Mouse (Mus musculus): ENCODE results near the gene Pld1.

The Pld1 gene

DNA sequence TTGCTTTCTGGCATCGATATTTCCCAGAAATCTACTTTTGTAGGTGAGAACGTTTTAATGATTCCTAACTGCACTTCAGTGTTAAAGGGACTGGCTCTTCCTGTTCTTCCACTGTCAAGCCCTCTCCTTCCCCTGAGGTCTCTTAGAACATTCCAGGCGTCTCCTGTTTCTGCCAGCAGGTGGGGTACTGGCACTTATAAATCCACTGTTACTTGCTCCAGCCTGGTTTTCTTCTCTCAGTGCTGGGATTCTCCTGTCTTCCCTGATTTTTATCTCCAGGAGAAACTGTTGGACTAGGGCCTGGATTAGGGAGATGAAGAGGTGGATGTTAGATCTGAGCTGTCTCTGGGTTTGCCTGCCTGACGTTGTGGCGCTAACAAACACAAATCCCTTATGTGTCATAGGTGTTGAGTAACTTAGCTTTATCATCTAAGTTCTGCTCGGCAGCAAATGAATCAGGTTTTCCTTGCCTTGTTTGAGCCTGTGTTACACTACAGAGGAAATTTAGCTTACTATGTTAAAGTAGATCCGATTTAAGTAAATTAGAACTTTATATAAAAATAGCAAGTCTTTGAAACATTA lies 44.0 kb downstream of the Pld1 start:
- in situ Hi-C loops (cut with MboI; ENCODE audit: low pct_unique_long_range_greater_than_20kb in 1 of 2, low sequenced_read_pairs in 2 of 2, unreplicated experiment in 1 of 2): no loop called here

DNA sequence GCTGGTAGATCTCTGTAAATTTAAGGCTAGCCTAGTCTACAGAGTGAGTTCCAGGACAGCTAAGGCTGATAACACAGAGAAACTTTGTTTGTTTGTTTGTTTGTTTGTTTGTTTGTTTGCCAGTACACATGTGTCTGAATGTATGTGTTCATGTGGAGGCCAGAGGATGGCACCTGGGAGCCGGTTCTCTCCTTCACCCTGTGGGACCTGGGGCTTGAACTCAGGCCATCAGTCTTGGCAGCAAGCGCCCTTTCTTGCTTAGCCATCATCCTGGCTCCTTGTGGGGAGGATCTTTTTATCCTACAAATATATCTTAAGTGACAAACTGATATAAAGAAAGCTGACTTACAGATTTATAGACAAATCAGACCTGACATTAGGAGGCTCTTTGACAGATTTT lies 44.8 kb downstream of the Pld1 start:
- in situ Hi-C loops (cut with MboI; ENCODE audit: low pct_unique_long_range_greater_than_20kb in 1 of 2, low sequenced_read_pairs in 2 of 2, unreplicated experiment in 1 of 2): no loop called here

DNA sequence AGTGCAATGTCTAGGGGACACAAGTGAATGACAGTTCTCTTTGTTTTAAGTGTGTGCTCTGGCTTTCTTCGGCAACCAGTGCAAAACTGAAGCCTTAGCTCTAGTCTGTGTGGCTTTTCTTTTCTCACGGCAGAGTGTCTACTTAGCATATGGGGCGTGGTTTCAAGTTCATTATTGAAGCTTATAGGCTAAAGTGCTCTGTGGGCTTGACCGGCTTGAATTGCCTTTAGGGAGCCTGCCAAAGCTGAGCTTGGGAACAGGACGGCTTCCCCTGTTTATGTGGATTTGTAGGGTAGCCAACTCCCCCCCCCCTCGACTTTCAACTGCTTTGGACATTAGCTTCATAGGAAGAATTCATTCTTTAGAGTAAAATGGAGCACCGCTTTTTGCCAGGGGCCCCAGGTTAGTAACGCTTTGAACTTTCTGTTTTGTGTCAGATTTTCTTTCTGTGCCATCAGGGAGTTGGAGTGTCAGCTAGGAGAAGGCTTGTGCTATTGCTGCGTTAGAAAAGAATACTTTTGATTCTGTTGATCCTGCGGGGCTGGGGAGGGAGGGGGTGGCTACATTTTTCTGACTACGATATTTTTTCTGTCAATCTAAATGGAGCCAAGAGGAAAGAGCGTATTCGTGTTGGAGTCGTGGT lies 45.6 kb downstream of the Pld1 start:
- in situ Hi-C loops (cut with MboI; ENCODE audit: low pct_unique_long_range_greater_than_20kb in 1 of 2, low sequenced_read_pairs in 2 of 2, unreplicated experiment in 1 of 2): no loop called here

DNA sequence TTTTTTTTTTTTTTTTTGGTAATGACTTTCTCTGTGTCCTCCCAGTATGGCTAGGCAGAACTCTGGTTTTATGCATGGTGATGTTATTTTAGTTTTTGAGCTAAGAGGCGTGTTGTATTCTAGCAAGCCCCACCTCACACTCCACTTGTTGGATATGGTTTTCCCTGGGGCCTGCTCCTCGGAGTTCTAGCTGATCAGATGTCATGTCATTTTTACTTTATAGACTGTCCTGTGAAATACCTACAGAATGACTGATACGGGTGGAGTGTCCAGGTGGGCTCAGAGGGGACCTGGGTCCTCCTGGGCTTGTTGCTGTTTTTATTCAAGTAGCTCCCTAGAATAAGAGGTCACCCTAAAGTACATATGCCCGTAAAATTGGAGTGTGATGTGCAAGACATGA lies 46.1 kb downstream of the Pld1 start:
- in situ Hi-C loops (cut with MboI; ENCODE audit: low pct_unique_long_range_greater_than_20kb in 1 of 2, low sequenced_read_pairs in 2 of 2, unreplicated experiment in 1 of 2): no loop called here

DNA sequence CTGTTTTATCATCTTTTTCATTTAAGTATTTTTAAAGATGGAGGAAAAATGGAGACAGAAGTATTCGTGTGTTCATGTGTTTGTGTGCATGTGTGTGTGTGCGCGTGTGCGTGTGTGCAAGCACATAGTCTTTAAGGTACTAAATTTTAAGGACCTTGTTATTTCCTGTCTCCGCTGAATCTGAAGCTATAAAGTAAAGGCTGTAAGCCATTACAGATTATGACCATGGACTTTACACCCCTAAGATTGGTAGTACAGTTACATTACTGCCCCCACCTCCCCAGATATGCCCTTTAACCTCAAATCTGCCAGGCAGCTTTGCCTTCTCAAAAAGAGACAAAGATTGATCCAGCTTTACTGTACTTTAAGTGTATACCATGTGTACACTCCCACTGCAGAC lies 46.8 kb downstream of the Pld1 start:
- in situ Hi-C loops (cut with MboI; ENCODE audit: low pct_unique_long_range_greater_than_20kb in 1 of 2, low sequenced_read_pairs in 2 of 2, unreplicated experiment in 1 of 2): no loop called here

DNA sequence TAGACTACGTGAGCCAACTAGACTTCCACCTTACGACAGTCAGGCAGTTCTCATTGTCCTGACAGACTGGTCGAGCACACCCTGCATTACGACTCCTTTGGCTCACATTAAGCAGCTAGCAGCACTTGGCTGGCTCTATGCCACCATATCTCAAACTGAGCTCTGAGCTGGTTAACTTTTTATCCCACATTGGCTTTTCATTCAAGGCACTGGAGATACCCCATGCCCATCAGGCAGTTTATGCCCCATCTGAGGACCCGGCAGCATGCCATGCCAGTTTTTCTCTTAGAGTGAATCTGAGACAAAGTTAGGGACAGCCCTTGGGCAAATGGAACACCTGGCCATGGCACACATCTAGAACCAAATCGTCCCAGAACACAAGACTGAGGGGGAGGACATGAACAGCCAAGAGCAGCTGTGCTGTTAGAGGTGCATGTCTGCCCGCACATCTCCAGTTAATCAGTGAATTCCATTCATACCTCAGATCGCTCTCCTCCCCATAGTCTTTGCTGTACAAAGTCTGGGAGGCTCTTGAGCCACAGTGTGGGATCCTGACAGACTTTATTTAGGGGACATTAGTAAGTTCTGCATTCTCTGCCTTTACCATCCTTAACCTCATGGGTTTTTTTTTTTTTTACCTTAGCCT lies 49.5 kb downstream of the Pld1 start:
- in situ Hi-C loops (cut with MboI; ENCODE audit: low pct_unique_long_range_greater_than_20kb in 1 of 2, low sequenced_read_pairs in 2 of 2, unreplicated experiment in 1 of 2): no loop called here

DNA sequence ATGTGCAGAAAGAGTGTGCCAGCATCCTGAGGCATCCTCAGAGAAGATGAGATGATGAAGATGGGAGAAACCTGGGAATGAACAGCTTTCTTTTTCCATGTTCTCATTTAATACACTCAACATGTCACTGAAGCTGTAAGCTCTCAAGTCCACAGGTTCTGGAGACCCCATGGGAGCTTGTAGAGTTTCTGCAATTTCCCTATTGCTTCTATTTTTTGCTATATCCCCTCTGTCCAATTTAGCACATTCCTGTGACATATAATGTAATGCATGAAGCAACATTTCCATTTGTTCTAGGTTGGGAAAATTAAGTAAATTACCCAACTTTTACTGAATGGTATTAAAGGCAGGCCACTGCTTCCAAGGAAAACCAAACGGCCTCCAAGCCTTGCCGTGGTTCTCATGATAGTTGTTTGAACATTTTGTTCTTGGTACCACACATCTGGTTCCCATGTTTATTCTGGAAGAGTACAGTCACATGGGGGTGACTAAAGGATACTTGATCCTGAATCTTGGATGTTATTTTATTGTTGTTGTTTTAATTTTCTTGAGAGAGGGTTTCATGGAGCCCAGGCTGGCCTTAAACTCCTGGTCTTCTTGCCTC lies 52.7 kb downstream of the Pld1 start:
- in situ Hi-C loops (cut with MboI; ENCODE audit: low pct_unique_long_range_greater_than_20kb in 1 of 2, low sequenced_read_pairs in 2 of 2, unreplicated experiment in 1 of 2): no loop called here

DNA sequence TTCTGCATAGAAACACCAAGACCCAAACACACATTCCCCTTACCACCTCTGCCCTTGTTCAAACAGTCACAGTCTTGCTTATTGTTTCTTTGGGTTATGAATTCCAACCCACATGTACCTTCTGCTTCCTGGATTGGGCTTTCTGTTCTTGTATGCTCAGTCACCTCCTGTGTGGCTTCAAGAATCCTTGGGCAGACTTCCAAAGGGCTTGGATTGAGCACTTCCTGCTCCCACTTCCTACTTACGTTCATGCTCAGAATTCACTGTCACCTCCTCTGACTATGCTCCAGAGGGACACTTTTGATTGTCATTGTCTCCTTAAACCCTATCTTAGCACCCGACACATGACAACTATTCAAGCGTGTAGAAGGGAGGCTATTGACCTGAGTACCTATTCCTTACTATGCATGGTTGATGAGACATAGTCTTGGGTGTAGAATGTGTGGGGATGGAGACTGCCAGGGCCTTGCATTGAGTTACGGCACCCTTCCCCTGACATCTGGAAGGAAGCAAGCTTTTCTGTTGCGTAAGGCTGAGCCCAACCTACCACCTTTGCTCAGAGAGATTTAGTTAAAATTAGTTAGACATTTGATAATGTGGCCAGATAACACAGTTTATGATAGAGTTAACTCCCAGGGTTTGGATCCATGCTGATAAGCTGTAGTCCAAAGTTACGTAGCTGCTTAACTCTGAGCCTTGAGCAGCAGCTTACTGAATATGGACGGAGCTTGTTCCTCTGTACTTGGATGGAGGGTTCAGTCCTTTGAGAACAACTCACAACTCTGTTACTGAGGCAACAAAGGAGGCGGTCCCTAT lies 55.9 kb downstream of the Pld1 start:
- in situ Hi-C loops (cut with MboI; ENCODE audit: low pct_unique_long_range_greater_than_20kb in 1 of 2, low sequenced_read_pairs in 2 of 2, unreplicated experiment in 1 of 2): no loop called here

DNA sequence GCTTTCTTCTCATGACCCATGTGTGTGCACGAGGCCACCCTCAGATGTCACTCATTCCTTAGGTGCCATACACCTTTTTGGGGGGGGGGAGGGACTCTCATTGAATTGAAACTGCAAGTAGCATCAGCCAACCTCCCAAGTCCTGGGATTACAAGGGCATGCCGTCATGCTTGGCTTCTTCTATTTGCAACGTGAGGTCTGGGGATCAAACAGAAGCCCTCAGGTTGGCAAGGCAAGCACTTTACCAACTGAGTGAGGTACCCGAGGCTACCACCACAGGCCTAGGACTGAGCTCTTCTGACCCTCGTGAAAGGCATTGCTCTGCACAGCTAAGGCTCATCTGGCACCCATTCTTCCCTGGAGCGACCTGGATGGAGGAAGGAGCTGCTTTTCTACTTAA lies 65.8 kb downstream of the Pld1 start:
- in situ Hi-C loops (cut with MboI; ENCODE audit: low pct_unique_long_range_greater_than_20kb in 1 of 2, low sequenced_read_pairs in 2 of 2, unreplicated experiment in 1 of 2): no loop called here

DNA sequence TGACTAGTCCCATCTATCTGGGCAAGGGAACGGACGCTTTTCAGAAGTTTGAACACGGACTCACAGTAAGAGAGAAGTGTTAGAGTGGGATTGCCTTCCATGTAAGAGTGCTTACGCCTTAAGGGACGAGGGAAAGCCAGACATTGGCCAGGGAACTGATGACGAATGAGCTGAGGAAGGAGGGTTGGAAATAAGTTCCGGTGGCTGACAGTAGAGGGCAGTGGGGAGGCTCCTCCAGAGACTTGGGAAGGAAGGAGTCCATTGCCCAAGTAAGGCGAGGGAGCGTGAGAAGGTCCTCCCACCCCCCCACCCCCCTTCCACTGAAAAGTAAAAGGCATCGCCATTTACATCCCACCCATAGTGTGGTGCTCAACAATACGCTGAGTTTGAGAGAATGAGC lies 69.2 kb downstream of the Pld1 start:
- in situ Hi-C loops (cut with MboI; ENCODE audit: low pct_unique_long_range_greater_than_20kb in 1 of 2, low sequenced_read_pairs in 2 of 2, unreplicated experiment in 1 of 2): no loop called here

DNA sequence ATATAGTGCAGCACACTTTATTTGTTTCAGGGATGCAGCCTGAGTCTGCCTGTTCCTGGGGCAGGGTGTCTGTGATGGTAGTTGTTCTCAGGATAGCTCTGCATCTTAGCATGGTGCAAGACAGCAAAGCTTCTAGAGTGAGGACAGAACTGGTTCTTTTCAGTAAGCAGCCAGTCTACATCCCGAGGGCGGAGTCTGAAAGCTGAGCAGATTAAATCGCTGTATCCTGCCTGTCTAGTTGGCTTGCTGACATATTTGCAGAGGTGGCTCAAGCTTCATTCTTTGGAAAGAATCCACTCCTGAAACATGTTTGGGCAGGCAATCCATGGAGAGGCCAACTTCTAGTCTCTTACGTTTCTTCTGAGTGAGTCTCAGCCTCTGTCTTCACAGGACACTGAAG lies 69.9 kb downstream of the Pld1 start:
- in situ Hi-C loops (cut with MboI; ENCODE audit: low pct_unique_long_range_greater_than_20kb in 1 of 2, low sequenced_read_pairs in 2 of 2, unreplicated experiment in 1 of 2): no loop called here

DNA sequence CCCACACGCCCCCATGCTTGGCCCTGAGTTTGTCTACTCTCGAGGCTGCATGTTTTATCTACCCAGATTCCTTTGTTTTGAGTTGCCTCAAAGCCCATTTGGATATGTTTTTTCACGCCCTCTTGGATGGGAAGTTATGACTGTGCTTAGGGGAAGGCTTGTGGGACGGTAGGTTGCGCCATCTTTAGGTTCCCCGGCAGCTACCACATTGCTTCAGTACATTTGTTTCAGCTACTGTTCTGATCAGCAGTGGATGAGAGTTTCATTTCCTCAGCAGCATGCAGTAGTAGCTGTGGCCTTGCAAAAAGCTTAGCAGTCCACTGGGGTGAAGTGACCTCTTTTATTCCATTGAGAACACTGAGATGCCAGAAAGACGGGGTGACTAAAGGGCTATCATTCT lies 73.7 kb downstream of the Pld1 start:
- in situ Hi-C loops (cut with MboI; ENCODE audit: low pct_unique_long_range_greater_than_20kb in 1 of 2, low sequenced_read_pairs in 2 of 2, unreplicated experiment in 1 of 2): no loop called here

DNA sequence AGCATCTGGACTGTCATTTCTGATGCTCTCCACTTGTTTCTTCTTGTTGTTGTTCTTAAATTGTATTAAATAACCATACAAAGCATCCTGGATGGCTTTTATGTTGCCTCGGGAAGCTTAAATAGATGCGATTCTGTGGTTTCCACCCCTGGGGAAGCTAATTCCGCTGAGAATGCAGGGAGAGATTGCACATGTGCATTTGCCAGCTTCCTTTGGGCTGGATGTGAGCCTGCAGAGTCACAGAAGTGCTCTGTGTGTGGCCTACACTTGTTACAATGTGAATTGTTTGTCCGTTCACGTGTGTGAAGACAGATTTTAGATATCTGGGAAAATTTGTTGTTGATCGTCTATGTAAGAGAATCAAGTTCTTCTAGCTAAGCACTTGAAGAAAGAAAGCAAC lies 74.9 kb downstream of the Pld1 start:
- in situ Hi-C loops (cut with MboI; ENCODE audit: low pct_unique_long_range_greater_than_20kb in 1 of 2, low sequenced_read_pairs in 2 of 2, unreplicated experiment in 1 of 2): no loop called here

DNA sequence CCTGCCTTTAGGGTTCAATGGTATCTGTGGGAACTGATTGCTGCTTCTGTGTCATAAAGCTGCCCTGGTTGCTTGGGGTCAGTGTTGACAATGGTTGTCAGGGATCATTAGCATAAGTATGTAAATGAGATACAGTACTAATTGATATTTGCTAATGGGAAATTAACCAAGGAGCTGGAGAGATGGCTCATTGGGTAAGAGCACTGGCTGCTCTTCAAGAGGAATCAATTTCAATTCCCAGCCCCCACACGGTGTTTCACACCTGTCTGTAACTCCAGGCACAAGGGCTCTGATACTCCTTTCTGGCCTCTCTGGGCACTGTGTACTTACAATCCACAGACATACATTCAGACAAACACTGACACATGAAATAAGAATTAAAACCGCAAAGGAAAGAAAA lies 78.5 kb downstream of the Pld1 start:
- in situ Hi-C loops (cut with MboI; ENCODE audit: low pct_unique_long_range_greater_than_20kb in 1 of 2, low sequenced_read_pairs in 2 of 2, unreplicated experiment in 1 of 2): no loop called here

DNA sequence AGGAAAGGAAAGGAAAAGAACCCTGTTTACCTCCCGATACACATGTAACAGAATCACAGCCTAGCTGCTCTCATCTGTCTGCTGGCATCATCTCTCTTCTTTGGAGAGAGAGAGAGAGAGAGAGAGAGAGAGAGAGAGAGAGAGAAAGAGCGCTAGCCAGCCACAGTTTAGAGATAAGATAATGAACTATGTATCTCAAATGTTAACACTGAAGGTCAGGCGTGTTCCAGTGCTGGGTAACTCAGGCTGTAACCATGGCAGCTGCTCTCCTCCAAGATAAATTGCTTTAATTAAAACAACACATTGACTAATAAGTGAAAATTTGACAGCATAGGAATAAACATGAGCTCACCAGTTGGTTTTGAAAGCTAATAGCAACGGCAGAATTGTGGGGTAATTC lies 81.2 kb downstream of the Pld1 start:
- in situ Hi-C loops (cut with MboI; ENCODE audit: low pct_unique_long_range_greater_than_20kb in 1 of 2, low sequenced_read_pairs in 2 of 2, unreplicated experiment in 1 of 2): no loop called here

DNA sequence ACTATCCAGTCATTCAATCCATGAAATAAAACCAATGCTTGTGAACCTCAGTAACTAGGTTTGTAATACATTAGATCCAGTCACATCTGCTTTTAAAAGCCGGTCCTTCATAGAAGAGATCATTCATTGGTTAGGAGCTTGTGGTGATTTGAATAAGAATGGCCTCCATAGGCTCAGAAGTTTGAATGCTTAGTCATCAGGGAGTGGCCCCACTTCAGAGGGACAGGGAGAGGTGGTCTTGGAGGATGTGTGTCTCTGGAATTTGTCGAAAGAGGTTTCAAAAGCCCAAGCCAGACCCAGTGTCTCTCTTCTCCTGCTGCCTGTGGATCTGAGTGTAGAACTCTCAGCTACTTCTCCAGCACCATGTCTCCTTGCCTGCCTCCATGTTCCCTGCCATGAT lies 81.9 kb downstream of the Pld1 start:
- in situ Hi-C loops (cut with MboI; ENCODE audit: low pct_unique_long_range_greater_than_20kb in 1 of 2, low sequenced_read_pairs in 2 of 2, unreplicated experiment in 1 of 2): no loop called here

DNA sequence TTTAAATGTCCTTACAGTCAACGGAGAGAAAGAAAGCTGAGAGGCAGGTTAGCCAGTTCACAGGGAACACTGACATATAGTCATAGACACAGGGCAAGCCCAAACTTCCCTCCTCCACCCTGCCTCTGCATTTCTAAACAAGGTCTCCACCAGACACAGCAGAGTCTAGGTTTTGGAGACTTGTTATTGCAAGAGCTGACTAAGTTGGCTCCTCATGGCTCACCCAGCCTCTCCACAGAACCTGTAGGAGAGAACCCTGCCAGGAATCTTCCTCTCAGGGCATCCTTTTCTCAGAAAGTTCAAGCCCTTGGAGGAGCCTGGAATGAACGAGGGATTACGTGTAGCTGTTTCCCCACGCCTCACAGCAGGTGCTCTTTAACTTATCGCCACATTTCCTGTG lies 83.7 kb downstream of the Pld1 start:
- in situ Hi-C loops (cut with MboI; ENCODE audit: low pct_unique_long_range_greater_than_20kb in 1 of 2, low sequenced_read_pairs in 2 of 2, unreplicated experiment in 1 of 2): no loop called here

DNA sequence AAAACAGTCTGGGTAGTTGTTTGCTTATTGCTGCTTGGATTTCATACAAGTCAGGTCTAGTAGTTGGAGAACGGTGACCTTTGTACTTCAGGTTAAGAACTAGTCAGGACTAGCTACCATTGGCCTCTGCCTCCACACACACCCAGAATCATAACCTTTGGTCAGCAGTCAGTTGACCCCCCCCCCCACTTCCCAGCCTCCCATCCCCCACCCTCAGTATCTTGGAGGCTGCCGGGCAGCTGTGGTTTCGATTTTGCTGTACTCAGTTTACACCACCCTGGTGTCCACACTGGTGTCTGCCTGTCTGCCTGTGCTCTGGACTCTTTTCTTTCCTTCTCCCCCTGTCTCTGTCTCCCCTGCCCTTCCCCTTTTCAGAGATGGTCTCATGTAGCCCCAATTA lies 88.4 kb downstream of the Pld1 start:
- in situ Hi-C loops (cut with MboI; ENCODE audit: low pct_unique_long_range_greater_than_20kb in 1 of 2, low sequenced_read_pairs in 2 of 2, unreplicated experiment in 1 of 2): no loop called here

DNA sequence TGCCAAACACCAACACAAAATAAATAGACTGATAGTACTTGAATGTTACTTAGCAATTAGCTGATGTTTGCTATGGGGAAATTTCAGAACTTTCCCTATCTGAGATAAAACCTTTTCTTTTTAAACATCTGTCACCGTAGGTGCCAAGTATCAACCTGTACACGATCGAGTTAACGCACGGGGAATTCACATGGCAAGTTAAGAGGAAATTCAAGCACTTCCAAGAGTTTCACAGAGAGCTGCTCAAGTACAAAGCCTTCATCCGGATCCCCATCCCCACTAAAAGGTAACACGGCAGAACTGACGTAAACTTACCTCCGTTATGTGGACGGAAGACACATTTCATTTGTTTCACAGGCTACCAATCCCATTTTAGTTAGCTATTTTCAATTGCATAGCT lies 90.0 kb downstream of the Pld1 start:
- in situ Hi-C loops (cut with MboI; ENCODE audit: low pct_unique_long_range_greater_than_20kb in 1 of 2, low sequenced_read_pairs in 2 of 2, unreplicated experiment in 1 of 2): no loop called here
